Mouse (Mus musculus) cortical plate, adult 2 months (tissue): ENCODE data around the gene Usp49.

Experiments
- CTCF ChIP-seq: fragments of 200-500 bp; IDR thresholded peaks from 2 replicates; pipeline ENCODE4 v1.5.1; 2011; ENCODE audit warnings: mild to moderate bottlenecking, control low read depth, low read length; ENCODE audit not compliant: insufficient read depth; ENCODE audit errors: extremely low read depth
- POLR2A ChIP-seq: fragments of 200-500 bp; IDR thresholded peaks from 2 replicates; pipeline ENCODE4 v1.6.1; 2011; ENCODE audit warnings: mild to moderate bottlenecking, low read length, control low read depth; ENCODE audit not compliant: insufficient read depth; ENCODE audit errors: extremely low read depth

DNA sequence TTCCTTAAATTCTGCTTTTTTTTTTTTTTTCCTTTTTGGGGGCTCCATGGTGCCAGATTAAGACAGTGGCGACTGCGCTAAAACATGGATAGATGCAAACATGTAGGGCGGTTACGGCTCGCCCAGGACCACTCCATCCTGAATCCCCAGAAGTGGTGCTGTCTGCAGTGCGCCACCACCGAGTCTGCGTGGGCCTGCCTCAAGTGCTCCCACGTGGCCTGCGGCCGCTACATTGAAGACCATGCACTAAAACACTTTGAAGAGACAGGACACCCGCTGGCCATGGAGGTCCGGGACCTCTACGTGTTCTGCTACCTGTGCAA lies 41.5 kb downstream of the Usp49 start:
- no peak for TF ChIP-seq CTCF
- no peak for TF ChIP-seq POLR2A
